Mouse (Mus musculus): Measurements from ENCODE around the gene Scyl1. TPM values are rescaled to one million over a fixed set of nuclear protein-coding genes. Genes with fewer than 3 reads are reported as not detected.
"Not testable (repeated sequence)": the region's sequence is repeated elsewhere in the genome, so short reads cannot be mapped to it uniquely, and the experiment has no call there.

Scyl1 gene
- 10 to 100 TPM; 71.4 to 91.0 (median 82.6) TPM for total RNA-seq (2022)

GRCm38 (mm10) chr19:5770925-5771860, at the start of gene Scyl1:
Scyl1 (minus strand) TSS chr19:5771419.
- DNase-seq (ENCODE audit: low spot score in 2 of 2): peak; percentile 93 to 96

- no peak for DNase-seq (ENCODE audit: low spot score in 2 of 2)
These were observed 48.3 kb upstream of the Scyl1 start for GRCm38 (mm10) chr19:5819549-5819948.

GRCm38 (mm10) chr19:5818590-5818977, 47.4 kb upstream of the Scyl1 start:
- no peak for DNase-seq (ENCODE audit: low spot score in 2 of 2)

GRCm38 (mm10) chr19:5817703-5818589, 46.7 kb upstream of the Scyl1 start:
- DNase-seq (ENCODE audit: low spot score in 2 of 2): peak; percentile 76 to 77

DNA sequence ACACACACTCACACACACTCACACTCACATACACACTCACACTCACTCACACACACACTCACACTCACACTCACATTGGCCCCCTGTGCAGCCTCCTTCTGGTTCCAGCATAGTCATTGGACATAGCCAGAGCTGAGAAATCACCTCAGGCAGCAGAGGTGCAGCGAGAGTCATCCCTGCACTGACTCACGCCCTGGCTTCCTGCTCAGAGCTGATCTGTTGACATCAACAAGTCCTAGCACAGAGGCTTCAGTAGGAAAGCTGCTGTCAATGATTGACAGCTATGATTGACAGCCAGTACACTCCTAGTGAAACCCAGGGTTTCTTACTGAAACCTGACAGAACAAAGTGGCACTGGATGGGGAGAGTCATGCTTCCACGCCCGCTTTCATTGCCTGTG, 44.7 kb upstream of the Scyl1 start:
- no peak for DNase-seq (ENCODE audit: low spot score in 2 of 2)

GRCm38 (mm10) chr19:5815010-5815409, 43.8 kb upstream of the Scyl1 start:
- no peak for DNase-seq (ENCODE audit: low spot score in 2 of 2)

GRCm38 (mm10) chr19:5814048-5814447, 42.8 kb upstream of the Scyl1 start:
- DNase-seq (ENCODE audit: low spot score in 2 of 2): not testable (repeated sequence)

GRCm38 (mm10) chr19:5813567-5813966, 42.3 kb upstream of the Scyl1 start:
- no peak for DNase-seq (ENCODE audit: low spot score in 2 of 2)

DNA sequence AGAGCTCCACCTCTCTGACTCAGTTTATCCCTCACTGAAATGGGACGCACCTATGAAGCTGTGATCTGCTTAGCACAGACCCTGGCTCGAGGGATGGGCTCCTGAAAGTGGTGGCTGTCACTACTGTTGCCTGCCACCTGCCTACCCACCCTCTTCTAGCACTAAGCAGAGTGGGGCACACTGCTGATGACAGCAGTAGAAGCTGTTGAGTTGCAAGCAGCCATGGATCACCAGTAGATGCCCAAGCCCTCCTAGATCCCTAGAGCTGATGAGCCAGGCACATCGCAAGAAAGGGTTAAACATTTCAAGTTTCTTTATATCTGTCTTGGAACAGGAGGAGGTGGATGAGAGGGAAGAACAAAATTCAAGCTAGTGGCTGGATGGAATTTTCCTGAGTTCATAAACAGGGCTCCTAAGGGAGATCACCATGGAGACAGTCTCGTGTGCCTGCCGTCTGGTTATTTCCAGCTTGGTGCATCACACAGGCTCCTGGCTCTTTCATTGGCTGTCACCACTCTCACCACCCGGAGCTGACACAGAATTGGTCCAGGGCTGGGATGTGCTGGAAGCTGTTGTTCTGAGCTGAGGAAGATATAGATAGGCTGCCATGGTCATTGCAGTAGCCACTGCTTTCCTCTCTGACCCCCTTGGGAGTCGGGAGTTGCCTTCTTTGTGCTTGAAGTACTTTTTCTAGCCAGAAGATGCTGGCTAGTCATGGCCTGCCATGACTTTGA, 40.7 kb upstream of the Scyl1 start:
- peak; percentile 79 to 83 for DNase-seq (ENCODE audit: low spot score in 2 of 2)

DNA sequence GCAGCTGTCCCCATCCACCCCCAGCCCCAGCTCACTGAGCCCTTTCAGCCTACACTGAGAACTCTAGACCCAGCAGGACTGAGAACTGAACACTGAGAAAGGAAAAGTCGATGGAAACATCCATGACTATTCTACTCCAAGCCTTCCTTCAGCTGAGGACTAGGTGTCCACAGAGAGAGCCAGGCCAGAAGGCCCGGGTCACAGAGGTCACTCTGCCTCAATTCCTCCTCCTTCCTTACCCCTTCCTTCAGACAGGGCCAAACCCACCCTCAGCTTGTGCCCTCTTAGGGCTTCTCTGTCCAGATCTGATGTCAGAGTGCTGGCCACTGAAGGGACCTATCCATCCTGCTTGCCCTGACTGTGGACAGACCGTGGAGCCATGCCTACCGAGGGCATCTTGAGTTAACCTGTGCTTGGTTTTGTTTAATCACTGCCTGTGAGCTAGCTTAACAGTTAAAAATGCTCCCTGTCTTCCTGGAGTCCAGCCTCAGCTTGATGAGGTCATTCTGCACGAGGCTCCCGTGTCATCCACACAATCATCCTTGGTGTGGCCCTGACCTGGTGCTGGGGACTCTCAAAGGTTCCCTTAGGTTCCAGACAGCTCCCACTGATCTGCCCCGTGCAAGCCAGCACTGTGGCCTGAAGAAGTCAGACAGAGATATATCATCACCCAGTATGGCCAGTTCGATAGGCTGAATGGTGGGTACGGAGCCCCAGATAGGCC, 39.8 kb upstream of the Scyl1 start:
- DNase-seq (ENCODE audit: low spot score in 2 of 2): peak in 1 of 2 experiments; percentile 22

GRCm38 (mm10) chr19:5810103-5810839, 39.1 kb upstream of the Scyl1 start:
- no peak for DNase-seq (ENCODE audit: low spot score in 2 of 2)

- no peak for DNase-seq (ENCODE audit: low spot score in 2 of 2)
These were observed 38.5 kb upstream of the Scyl1 start for GRCm38 (mm10) chr19:5809712-5810089.

GRCm38 (mm10) chr19:5808955-5809711, 37.9 kb upstream of the Scyl1 start:
- no peak for DNase-seq (ENCODE audit: low spot score in 2 of 2)

DNA sequence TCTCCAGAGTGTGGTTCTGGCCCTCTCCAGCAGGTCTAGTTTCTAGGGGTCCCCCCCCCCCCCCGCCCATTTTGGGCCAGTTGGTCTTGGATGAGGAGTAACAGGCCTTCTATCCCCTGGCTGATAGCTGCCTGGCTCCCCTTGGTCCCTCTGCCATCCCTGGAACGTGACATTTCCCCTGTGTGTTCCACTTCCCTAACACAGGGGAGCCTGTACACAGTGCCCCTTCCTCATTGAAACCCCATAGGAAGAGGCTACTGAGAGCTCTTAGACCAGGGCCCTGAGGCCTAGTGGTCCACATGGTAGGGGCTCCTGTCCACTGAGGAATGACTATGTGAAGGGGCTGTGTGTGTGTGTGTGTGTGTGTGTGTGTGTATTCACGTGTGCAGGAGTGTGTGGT, 36.5 kb upstream of the Scyl1 start:
- DNase-seq (ENCODE audit: low spot score in 2 of 2): no peak

DNA sequence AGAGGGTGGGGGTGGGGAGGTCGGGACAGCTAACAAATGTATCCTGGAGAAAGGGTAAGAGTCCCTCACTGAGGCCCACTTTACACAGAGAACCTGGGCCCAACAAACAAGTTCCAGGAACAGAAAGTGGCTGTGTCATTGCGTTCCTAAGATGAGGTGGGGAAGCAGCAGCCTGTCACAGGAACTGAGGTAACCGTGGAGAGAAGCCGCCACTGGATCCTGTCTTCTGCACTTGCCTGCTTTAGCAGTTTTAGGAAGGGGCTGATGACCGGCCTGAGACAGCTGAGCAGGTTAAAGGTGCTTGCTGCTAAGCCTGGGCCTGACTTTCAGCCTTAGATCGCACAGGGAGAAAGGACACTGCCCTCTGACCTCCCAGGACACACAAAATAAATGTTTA, 35.6 kb upstream of the Scyl1 start:
- DNase-seq (ENCODE audit: low spot score in 2 of 2): no peak

DNA sequence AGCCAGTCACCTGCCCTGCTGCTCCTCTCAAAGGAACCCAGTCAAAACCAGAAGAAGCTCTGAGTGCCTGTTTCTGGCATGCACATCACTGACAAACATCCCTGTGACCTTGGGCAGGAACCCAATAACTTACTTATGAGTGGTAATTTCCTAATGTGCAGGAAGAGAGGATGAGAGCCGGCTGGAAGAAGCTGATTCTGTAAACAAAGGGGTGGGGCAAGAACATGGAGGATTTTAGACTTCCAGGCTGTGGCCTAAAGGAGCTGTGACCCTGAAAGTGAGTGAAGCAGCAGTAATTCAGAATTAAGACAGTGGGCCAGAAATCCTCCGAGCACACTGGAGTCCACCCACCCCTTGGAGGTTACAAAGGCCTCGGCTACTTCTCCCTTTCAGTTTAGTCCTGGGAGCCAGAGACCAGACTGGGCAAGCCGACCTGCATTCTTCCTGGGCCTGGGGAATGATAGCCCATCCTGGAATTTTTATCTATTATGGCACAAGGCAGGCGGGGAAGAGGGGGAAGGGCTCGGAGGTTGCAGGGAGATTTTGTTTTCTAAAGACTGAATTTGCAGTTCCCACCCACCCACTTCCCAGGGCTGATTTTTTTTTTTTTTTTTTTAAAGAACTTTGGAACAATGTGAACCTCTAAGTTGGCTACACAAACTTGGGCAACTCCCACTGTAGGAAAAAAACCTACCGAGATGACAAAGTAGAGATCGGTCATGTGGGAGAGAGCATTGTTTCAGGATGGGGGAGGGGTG, 35.0 kb upstream of the Scyl1 start:
- peak in 1 of 2 experiments; percentile 40 for DNase-seq (ENCODE audit: low spot score in 2 of 2)

DNA sequence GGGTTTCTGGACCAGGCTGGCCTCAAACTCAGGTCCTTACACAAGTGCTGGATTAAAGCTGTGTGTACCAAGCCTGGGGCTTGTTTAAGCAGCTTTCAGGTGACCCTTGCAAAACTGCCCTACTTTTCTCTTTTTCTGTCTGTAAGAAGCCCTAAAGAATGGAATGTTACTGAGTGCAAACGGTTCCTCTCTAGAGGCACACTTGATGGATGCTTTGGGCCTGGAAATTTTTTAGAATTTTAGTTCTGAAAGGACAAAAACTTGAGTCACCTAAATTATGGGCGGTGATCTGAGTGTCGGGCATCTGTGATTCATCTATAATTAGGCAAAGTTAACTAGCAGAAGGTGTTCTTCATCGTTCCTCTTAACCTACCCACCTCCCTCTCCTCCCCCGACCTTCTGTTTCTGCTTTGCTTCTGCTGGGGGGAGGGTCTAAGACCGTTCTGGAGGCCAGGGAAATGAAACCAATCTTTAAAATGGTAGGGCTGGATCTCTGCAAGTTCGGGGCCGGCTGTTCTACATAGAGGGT, 33.2 kb upstream of the Scyl1 start:
- DNase-seq (ENCODE audit: low spot score in 2 of 2): no peak

DNA sequence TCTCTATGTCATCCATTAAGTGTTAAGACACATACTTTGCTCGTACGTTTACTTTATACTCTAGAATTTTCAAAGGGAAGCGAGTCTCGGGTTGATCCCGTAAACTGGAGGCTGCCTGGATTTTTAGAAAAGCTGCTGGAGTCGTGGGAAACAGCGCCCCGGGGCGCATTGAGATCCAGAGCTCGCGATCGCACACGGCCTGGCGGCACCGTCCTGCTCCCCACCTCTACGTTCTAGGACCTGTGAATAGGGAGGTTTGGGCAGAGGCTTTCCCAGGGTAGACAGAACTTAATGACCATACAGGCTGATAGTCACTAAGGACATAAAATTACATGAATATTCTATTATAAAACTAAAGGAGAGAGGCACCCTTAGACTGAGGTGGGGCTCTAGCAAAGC, 32.7 kb upstream of the Scyl1 start:
- DNase-seq (ENCODE audit: low spot score in 2 of 2): no peak
